Mouse (Mus musculus) spleen, adult 2 months (tissue): ENCODE measurements around the gene Ofd1. TPM values are rescaled to one million over a fixed set of nuclear protein-coding genes. Genes with fewer than 3 reads are reported as not detected.

Experiments
- DNase-seq, 2 experiments: peaks; one replicate each; pipeline versions ENCODE4 v3.0.0 to v3.0.0-alpha.2; 2012 to 2021; ENCODE audit warnings: low spot score in 2 of 2, low read depth in 1 of 2
- H3K27ac ChIP-seq: fragments of 200-500 bp; 2 replicates; pipeline ENCODE4 v1.5.1; 2012; ENCODE audit warnings: low read length, inconsistent platforms; ENCODE audit not compliant: insufficient read depth
- H3K27me3 ChIP-seq: fragments of 200-500 bp; 2 replicates; pipeline ENCODE4 v1.6.1; 2012; ENCODE audit warnings: mild to moderate bottlenecking, moderate library complexity, low read length, inconsistent platforms; ENCODE audit not compliant: control insufficient read depth, insufficient read depth
- H3K36me3 ChIP-seq: fragments of 200-500 bp; 2 replicates; pipeline ENCODE4 v1.6.1; 2012; ENCODE audit warnings: mild to moderate bottlenecking, low read length, inconsistent platforms; ENCODE audit not compliant: control insufficient read depth, insufficient read depth
- H3K4me1 ChIP-seq: fragments of 200-500 bp; 2 replicates; pipeline ENCODE4 v1.6.1; 2011; ENCODE audit warnings: inconsistent platforms; ENCODE audit not compliant: control insufficient read depth, insufficient read depth, insufficient read length
- H3K4me3 ChIP-seq: fragments of 200-500 bp; 2 replicates; pipeline ENCODE4 v1.5.1; 2011; ENCODE audit warnings: mild to moderate bottlenecking, inconsistent platforms; ENCODE audit not compliant: insufficient read depth, insufficient read length; ENCODE audit errors: extremely low read depth
- CTCF ChIP-seq: fragments of 200-500 bp; IDR thresholded peaks from 2 replicates; pipeline ENCODE4 v1.5.1; 2011; ENCODE audit warnings: mild to moderate bottlenecking, inconsistent platforms; ENCODE audit not compliant: insufficient read depth, insufficient read length, insufficient replicate concordance; ENCODE audit errors: extremely low read depth
- POLR2A ChIP-seq: fragments of 200-500 bp; IDR thresholded peaks from 2 replicates; pipeline ENCODE4 v1.6.1; 2011; ENCODE audit warnings: low read depth, low read length, inconsistent platforms
- WGBS: fragments of 180-500 bp; shearing (Covaris S2); methylation state at CpG from one replicate; pipeline ENCODE4 v1.1.7; 2018; 5-methylcytosine and 5-hydroxymethylcytosine counted together
- polyA plus RNA-seq: library from polyadenylated mRNA; depleted of rRNA; stranded (reverse); fragments of >200 nt; gene quantifications from 2 replicates; pipeline ENCODE4 v1.2.3, GENCODE M21; 2012; rRNA removed

Ofd1 gene
- polyA plus RNA-seq, 1 experiment, result 0.99 TPM

DNA sequence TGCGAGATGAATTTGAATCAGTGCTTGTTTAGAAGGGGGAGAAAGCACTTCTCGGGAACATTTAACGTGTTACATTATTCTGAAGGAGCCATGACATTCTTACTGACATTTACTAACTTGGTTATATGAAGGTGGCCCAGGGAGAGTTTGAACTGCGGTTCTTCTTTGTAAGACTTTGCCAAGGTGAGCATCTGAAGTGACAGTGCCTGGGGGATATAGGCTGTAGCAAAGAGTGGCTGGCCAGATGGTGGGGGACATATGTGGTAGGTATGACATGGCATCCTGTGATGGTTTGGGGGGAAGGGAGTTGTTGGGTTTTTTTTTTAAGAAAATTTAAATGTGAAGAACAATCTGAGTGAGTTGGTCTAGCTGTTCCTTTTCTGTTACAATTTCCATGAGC is 91.9 kb downstream of the Ofd1 start:
- Histone ChIP-seq H3K27ac (no peak overlapping the region), H3K27me3 (no peaks in the 10 kb centered on the region), H3K4me3 (no peak overlapping the region), H3K4me1 (no peaks in the 10 kb centered on the region), H3K36me3 (no peaks in the 10 kb centered on the region)
- no peak for DNase-seq
- WGBS, result 85% methylated on average over 4 of the region's 4 CpGs
- TF ChIP-seq POLR2A (no peak), CTCF (no peak)

DNA sequence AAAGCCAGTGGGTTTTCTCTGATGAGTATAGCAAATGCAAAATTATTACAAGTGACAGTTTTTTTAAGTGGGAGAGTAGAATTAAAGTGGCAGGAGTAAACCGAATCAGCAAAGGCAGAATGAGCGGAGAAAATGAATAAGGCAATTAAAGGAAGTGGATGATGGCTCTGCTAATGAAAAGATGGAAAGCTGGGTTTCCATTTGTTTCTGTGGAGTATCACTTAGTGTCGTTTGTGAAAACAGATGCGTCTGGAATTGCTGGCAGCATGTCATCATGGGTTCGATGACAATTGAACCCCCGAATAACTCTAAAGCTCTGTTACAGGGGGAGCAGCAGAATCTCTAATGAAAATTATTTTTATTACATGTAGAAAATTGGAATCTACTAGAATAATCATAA is 92.4 kb downstream of the Ofd1 start:
- Histone ChIP-seq H3K27me3 (no peaks in the 10 kb centered on the region), H3K36me3 (no peaks in the 10 kb centered on the region), H3K27ac (no peak overlapping the region), H3K4me1 (no peaks in the 10 kb centered on the region), H3K4me3 (no peak overlapping the region)
- DNase-seq, result no peak
- TF ChIP-seq CTCF (no peak), POLR2A (no peak)
- WGBS, result 89% methylated on average over 6 of the region's 6 CpGs

DNA sequence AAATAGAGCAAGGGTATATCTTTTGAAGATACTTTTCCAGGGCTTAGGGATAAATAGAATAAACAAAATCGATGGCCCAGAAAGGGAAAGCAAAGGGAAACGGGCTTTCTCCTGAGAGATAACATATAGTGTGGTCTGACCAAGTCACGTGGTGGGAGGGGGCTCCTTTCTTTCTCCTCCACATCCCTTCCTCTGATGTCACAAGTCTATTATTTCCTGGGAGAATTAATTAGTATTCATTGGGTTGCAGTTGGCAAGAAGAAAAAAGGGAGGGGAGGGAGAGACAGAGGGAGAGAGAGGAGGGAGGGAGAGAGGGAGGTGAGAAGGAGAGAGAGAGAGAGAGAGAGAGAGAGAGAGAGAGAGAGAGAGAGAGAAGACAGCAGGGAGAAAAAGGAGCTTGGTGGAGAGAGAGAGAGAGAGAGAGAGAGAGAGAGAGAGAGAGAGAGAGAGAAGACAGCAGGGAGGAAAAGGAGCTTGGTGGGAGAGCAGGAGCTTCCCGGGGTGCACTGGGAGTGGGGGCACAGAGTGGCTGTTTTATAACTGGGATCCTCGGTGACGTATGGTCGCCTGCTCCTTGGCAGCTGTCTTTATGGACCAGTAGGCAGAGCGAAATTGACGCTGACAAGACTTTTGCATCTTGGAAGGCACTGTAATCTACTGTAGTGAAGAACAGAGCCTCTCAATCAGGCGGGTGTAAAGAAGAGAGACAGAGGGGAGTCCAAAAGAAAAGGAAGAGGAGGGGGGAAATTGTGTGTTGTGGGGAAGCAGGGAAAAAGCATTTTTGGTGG is 96.1 kb downstream of the Ofd1 start:
- no peak overlapping the region for H3K27ac ChIP-seq
- no peak overlapping the region for H3K4me3 ChIP-seq
- 58% methylated on average over 10 of the region's 10 CpGs for WGBS
- H3K27me3 ChIP-seq, result no peaks in the 10 kb centered on the region
- no peaks in the 10 kb centered on the region for H3K36me3 ChIP-seq
- no peak for TF ChIP-seq CTCF
- no peak for TF ChIP-seq POLR2A
- DNase-seq, result no peak
- H3K4me1 ChIP-seq, result no peaks in the 10 kb centered on the region

DNA sequence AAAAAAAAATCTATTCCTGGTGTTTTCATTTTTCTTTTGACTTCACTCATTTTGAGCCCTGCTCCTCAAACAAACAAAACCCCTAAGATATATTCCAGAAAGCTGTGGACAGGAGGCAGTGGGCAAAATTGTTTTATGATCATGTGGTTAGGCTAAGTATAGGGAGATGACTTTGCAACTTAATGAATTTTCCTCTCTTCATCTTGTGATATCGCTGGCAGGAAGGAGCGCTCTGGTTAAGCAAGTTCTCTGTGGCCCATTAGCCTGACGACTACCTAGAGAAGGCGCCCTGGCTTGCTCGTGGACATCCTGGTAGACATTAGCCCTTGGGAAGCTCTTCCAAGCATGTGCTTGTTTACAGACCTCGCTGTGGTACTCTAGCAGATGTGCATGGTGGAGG is 98.7 kb downstream of the Ofd1 start:
- 67% methylated on average over 6 of the region's 6 CpGs for whole genome bisulfite sequencing
- H3K4me3 ChIP-seq, result no peak overlapping the region
- H3K4me1 ChIP-seq, result no peaks in the 10 kb centered on the region
- TF ChIP-seq CTCF (no peak), POLR2A (no peak)
- H3K36me3 ChIP-seq, result no peaks in the 10 kb centered on the region
- no peak for DNase-seq
- H3K27me3 ChIP-seq, result no peaks in the 10 kb centered on the region
- no peak overlapping the region for H3K27ac ChIP-seq

Other genes with a start within 250 kb of the Ofd1 start
- gene Gpm6b, start 201.8 kb downstream of the Ofd1 start, polyA plus RNA-seq, result 6.3 and 6.7 TPM in 2 replicates
- 1.2 and 1.8 TPM in 2 replicates for gene Trappc2, start 130 bp downstream of the Ofd1 start, polyA plus RNA-seq
- 1.5 TPM in 2 replicates for gene Rab9, start 39.2 kb upstream of the Ofd1 start, polyA plus RNA-seq
- gene Tceanc, start 77.9 kb upstream of the Ofd1 start, polyA plus RNA-seq, result 0.68 and 1.00 TPM in 2 replicates
- gene Egfl6, start 145.0 kb upstream of the Ofd1 start, polyA plus RNA-seq, result 0.15 and 0.16 TPM in 2 replicates